Mouse (Mus musculus): ENCODE measurements around the gene Fkbp7.

DNA sequence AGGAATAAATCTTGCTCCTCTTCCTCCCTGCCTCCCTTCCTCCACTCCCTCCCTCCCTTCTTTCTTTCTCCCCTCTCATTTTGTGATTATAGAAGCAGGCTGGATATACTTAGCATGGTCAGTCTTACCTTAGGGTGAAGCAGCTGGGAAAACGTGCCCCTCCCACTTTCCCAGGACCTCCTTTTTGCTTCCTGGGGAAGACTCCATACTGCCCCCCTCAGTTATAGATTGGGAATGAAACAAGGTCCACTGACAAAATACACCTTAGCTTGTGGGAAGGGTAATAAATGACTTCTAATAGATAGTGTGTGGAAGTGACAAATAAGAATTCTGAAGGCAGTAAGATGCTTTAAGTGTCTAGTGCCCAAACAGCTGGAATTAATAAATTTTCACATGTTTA is 16.9 kb downstream of the Fkbp7 start:
- TF ChIP-seq CTCF (IDR thresholded peaks at IDR 0.05; ENCODE audit: low read depth) = peak; percentile 29
- no peak for TF ChIP-seq EP300 (IDR thresholded peaks at IDR 0.05; ENCODE audit: low read depth)
